Mouse (Mus musculus): ENCODE results near the gene Pdxdc1. TPM values are rescaled to one million over a fixed set of nuclear protein-coding genes. Genes with fewer than 3 reads are reported as not detected.
"Not testable (repeated sequence)": the region's sequence is repeated elsewhere in the genome, so short reads cannot be mapped to it uniquely, and the experiment has no call there.

The Pdxdc1 gene
- total and polyA plus RNA-seq, 2 experiments from 2014 or later, result 64.2 to 89.1 TPM

DNA sequence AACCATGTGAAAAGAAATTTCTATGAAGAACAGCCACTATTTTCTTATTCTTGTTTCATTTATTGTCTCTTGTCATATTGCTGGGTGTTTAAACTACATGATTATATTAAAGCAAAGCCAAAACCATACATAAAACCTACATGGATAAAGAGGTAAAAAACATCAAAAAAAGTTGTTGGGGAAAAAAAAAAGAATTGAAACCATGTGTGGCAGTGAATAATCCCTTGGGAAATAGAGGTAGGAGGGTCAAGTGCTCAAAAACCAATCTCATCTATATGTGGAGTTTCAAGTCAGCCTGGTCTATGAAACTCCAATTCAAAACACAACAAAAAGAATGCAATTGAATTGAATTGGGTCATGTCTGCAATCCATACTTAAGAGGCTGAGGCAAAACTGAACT, 10.1 kb downstream of the Pdxdc1 start:
- TF ChIP-seq CTCF (IDR thresholded peaks at IDR 0.05; ENCODE audit: low read depth), result no peak
- ATAC-seq (no peak), DNase-seq (ENCODE audit: low spot score) (no peak)
- H3K4me2 ChIP-seq (ENCODE audit: low read depth, low read length), result no peak overlapping the region
- no peak overlapping the region for H3K27ac ChIP-seq
- no peaks in the 10 kb centered on the region for H3K9me3 ChIP-seq (ENCODE audit: low read length)
- H3K27me3 ChIP-seq (ENCODE audit: insufficient read depth, low read length), result no peaks in the 10 kb centered on the region
- no peak overlapping the region for H3K9ac ChIP-seq (replicated peaks; ENCODE audit: low read length)
- no peaks in the 10 kb centered on the region for H3K36me3 ChIP-seq (ENCODE audit: insufficient read depth, low read length)
- H3K4me1 ChIP-seq (ENCODE audit: insufficient read depth, low read length), result no peaks in the 10 kb centered on the region
- no peak overlapping the region for H3K4me3 ChIP-seq (ENCODE audit: low read length)

DNA sequence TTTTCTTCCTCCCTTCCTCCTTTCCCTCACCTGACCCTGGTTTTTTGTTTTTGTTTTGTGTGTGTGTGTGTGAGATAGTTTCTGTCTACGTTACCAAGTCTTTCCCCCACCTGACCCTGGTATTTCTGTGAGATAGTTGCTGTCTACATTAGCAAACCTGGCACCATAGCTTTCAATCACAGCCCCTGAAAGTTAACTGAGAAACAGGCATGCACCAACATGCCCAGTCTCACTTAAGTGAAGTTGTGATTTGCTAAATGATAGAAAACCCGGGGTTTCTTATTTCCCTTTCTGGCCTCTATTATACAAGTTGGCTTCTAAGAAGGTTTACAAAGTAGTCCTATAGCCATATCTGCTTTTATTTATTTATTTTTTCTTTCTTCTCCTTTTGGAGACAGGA, 12.5 kb downstream of the Pdxdc1 start:
- H3K9me3 ChIP-seq (ENCODE audit: low read length), result no peaks in the 10 kb centered on the region
- H3K4me3 ChIP-seq (ENCODE audit: low read length), result no peak overlapping the region
- no peaks in the 10 kb centered on the region for H3K4me1 ChIP-seq (ENCODE audit: insufficient read depth, low read length)
- no peak for TF ChIP-seq CTCF (IDR thresholded peaks at IDR 0.05; ENCODE audit: low read depth)
- WGBS, result 92% methylated on average over 2 of the region's 2 CpGs
- no peak overlapping the region for H3K27ac ChIP-seq
- ATAC-seq (no peak), DNase-seq (ENCODE audit: low spot score) (no peak)
- no peaks in the 10 kb centered on the region for H3K36me3 ChIP-seq (ENCODE audit: insufficient read depth, low read length)
- no peak overlapping the region for H3K9ac ChIP-seq (replicated peaks; ENCODE audit: low read length)
- no peaks in the 10 kb centered on the region for H3K27me3 ChIP-seq (ENCODE audit: insufficient read depth, low read length)
- H3K4me2 ChIP-seq (ENCODE audit: low read depth, low read length), result no peak overlapping the region

DNA sequence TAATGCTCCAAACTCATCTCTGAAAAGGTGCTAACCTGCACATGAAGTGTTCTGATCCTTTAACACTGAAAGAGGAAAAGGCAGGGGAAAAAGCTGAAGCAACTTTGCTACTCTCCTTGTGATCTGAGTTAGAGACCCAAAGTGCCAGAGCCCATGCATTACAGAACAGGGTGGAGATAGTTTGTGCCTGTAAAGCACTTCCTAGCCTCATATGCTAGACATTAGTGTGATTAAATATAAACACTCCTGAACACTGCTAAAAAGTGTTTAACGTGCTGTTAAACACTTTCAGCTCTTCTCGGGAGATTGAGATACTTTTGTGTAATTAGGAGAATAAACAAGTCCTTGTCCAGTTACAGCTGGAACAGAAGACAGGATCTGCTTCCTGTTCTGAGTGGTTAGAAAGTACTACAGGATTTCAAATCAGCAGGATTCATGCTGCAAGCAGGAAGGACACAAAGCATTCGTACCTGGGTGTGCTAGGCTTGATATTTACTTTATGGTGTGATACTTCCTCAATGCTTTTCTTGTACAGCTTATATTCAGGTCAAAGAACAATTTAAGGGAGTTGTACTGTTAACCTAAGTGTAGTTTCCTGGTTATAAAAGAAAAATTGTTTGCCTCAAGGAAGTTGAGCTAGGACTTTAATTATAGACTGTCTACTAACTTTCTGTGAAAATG, 19.7 kb downstream of the Pdxdc1 start:
- no peaks in the 10 kb centered on the region for H3K27me3 ChIP-seq (ENCODE audit: insufficient read depth, low read length)
- 71% methylated on average over 3 of the region's 3 CpGs for WGBS
- no peak overlapping the region for H3K4me2 ChIP-seq (ENCODE audit: low read depth, low read length)
- H3K9ac ChIP-seq (replicated peaks; ENCODE audit: low read length), result no peak overlapping the region
- no peak for TF ChIP-seq CTCF (IDR thresholded peaks at IDR 0.05; ENCODE audit: low read depth)
- H3K4me1 ChIP-seq (ENCODE audit: insufficient read depth, low read length), result no peaks in the 10 kb centered on the region
- no peak for ATAC-seq
- no peak overlapping the region for H3K27ac ChIP-seq
- no peaks in the 10 kb centered on the region for H3K9me3 ChIP-seq (ENCODE audit: low read length)
- DNase-seq (ENCODE audit: low spot score), result no peak
- H3K36me3 ChIP-seq (ENCODE audit: insufficient read depth, low read length), result no peaks in the 10 kb centered on the region
- H3K4me3 ChIP-seq (ENCODE audit: low read length), result no peak overlapping the region

DNA sequence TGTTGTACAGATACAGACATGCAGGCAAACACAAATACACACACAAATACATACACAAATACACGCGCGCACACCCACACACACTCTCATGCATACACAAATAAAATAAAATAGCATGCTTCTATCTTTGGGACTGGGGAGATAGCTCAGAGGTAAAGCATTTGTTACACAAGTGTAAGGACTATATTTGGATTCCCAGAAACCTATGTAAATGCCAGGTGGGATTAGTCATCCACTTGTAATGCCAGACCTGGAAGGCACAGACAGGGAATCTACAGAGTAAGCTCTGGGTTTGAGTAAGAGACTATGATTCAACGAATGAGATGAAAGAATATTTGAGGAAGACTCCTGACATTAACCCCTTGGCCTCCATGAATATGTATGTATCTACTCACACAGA, 27.4 kb downstream of the Pdxdc1 start:
- Histone ChIP-seq H3K27ac (no peak overlapping the region), H3K4me1 (ENCODE audit: insufficient read depth, low read length) (no peaks in the 10 kb centered on the region), H3K27me3 (ENCODE audit: insufficient read depth, low read length) (no peaks in the 10 kb centered on the region), H3K9ac (replicated peaks; ENCODE audit: low read length) (no peak overlapping the region), H3K36me3 (ENCODE audit: insufficient read depth, low read length) (peaks cover 10% of the 10 kb centered on the region; the same call in 1 of the 2 replicates), H3K4me2 (ENCODE audit: low read depth, low read length) (no peak overlapping the region), H3K9me3 (ENCODE audit: low read length) (no peaks in the 10 kb centered on the region), H3K4me3 (ENCODE audit: low read length) (no peak overlapping the region)
- no peak for ATAC-seq
- TF ChIP-seq CTCF (IDR thresholded peaks at IDR 0.05; ENCODE audit: low read depth), result no peak
- no peak for DNase-seq (ENCODE audit: low spot score)
- 94% methylated on average over 4 of the region's 4 CpGs for WGBS

DNA sequence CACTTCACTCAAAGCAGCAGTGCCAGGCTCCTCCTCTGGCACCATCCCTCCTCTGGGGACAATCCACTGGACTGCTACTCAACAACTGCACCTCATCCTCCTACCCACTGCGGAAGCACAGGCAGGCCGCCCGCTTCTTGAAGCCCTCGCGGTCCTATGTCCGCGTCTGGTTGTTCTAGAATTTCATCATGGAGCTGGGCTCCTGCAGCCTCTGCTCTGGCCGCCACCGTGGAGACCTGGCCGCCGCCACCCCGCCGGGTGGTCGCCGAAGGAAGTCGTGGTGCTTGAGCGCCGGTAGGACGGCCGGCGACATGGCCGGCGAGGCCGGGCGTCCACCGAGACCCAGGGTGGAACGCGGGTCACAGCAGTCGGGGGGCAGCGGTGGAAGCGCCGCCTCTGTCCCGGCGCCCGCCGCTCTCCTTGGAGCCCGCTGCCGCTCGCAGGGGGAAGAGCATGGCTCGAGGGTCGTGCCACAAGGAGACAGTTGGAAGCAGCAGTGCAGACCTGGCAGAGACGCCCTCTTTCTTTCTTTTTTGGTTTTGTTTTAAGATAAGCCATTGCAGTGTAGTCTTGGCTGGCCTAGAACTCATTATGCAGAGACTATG, 34.9 kb downstream of the Pdxdc1 start:
- H3K9ac ChIP-seq (replicated peaks; ENCODE audit: low read length), result peak overlapping the region; percentile 35; the same call in 1 of the 2 replicates
- H3K27ac ChIP-seq, result peak overlapping the region; percentile 62; the same call in 1 of the 2 replicates
- DNase-seq (ENCODE audit: low spot score) (peak; percentile 25), ATAC-seq (peak; percentile 84)
- H3K36me3 ChIP-seq (ENCODE audit: insufficient read depth, low read length), result peaks cover 5% of the 10 kb centered on the region; the same call in 1 of the 2 replicates
- H3K4me1 ChIP-seq (ENCODE audit: insufficient read depth, low read length), result no peaks in the 10 kb centered on the region
- H3K4me3 ChIP-seq (ENCODE audit: low read length), result peak overlapping the region; percentile 20
- no peaks in the 10 kb centered on the region for H3K9me3 ChIP-seq (ENCODE audit: low read length)
- peak overlapping the region; percentile 43 for H3K4me2 ChIP-seq (ENCODE audit: low read depth, low read length)
- TF ChIP-seq CTCF (IDR thresholded peaks at IDR 0.05; ENCODE audit: low read depth), result no peak
- WGBS, result 11% methylated on average over 41 of the region's 42 CpGs
- H3K27me3 ChIP-seq (ENCODE audit: insufficient read depth, low read length), result no peaks in the 10 kb centered on the region

DNA sequence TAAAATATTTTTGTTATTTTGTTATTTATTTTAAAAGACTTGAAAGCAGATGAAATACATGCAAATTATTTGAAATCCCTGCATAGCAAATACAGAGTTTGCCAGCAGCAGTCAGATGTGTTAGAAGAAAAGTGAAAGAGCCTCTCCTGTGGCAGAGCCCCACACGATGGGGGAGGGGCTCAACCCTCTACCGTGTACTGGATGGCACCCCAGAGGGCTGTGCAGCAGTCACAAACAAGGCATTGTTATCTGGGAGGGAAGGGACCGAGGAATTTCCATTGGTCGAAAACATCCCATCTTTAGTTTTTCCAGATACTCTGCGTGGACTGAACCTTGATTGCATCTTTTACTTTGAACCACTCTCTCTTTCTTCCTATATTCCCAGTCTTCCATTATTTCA, 35.5 kb downstream of the Pdxdc1 start:
- ATAC-seq (peak; percentile 65; the same call in 1 of the 2 replicates), DNase-seq (ENCODE audit: low spot score) (peak; percentile 34)
- not testable (repeated sequence) for H3K27me3 ChIP-seq (ENCODE audit: insufficient read depth, low read length); H3K9ac ChIP-seq (replicated peaks; ENCODE audit: low read length); H3K36me3 ChIP-seq (ENCODE audit: insufficient read depth, low read length); H3K4me1 ChIP-seq (ENCODE audit: insufficient read depth, low read length); H3K9me3 ChIP-seq (ENCODE audit: low read length); H3K4me3 ChIP-seq (ENCODE audit: low read length)
- Histone ChIP-seq H3K27ac (peak overlapping the region; percentile 62; the same call in 1 of the 2 replicates), H3K4me2 (ENCODE audit: low read depth, low read length) (0 out of 2 replicates have a peak overlapping the region, but pooled peaks have one; percentile 43)
- WGBS, result 14% methylated on average over 5 of the region's 5 CpGs

DNA sequence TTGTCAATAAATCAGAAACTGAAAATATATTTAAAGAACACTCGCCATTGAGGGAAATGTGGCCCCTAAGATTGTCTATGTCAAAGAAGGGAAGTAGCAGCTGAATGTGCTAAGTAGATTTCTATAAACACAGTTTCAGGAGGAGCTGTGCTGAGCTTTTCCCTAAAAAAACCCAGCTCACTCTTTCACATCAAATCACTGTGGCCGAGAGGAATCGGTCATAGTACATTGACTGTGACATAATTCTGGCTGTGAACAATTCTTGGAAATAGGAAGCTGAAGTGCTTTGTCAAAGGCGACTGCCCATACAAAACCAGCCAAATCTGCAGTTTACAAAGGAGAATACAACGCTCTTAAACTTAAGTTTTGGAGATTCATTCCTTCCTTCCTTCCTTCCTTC, 36.3 kb downstream of the Pdxdc1 start:
- no peak overlapping the region for H3K27ac ChIP-seq
- WGBS, result 79% methylated on average over 5 of the region's 5 CpGs

More for the DNA sequence above, 36.3 kb downstream of the Pdxdc1 start:
- DNase-seq (ENCODE audit: low spot score) (no peak), ATAC-seq (no peak)
- no peak overlapping the region for H3K4me3 ChIP-seq (ENCODE audit: low read length)
- H3K4me2 ChIP-seq (ENCODE audit: low read depth, low read length), result no peak overlapping the region
- no peaks in the 10 kb centered on the region for H3K9me3 ChIP-seq (ENCODE audit: low read length)
- peaks cover 5% of the 10 kb centered on the region; the same call in 1 of the 2 replicates for H3K36me3 ChIP-seq (ENCODE audit: insufficient read depth, low read length)
- H3K4me1 ChIP-seq (ENCODE audit: insufficient read depth, low read length), result no peaks in the 10 kb centered on the region
- H3K27me3 ChIP-seq (ENCODE audit: insufficient read depth, low read length), result no peaks in the 10 kb centered on the region
- no peak for TF ChIP-seq CTCF (IDR thresholded peaks at IDR 0.05; ENCODE audit: low read depth)
- no peak overlapping the region for H3K9ac ChIP-seq (replicated peaks; ENCODE audit: low read length)

Data from hindbrain, postnatal 0 days (tissue).